In genomic region chr3:56079015-56079612, GRCm38 (mm10) we compare ENCODE assay signal across 13 mouse cellular contexts.
DNase-seq lines count a peak whose midpoint lies in the region; ATAC-seq and TF ChIP-seq lines count a peak whose summit lies in the region.
"Had no signal": no experiment of that assay in that cellular context is flagged by ENCODE, and none has a peak within 500 bp of the region (broad histone marks: within the 10 kb centered on the region; RNA-seq: fewer than 3 reads in every experiment).

No protein-coding gene starts in this region.

- TF ChIP-seq CTCF in lung, postnatal 0 days (IDR thresholded peaks at IDR 0.05) = peak; percentile 62
- TF ChIP-seq CTCF in midbrain, postnatal 0 days (IDR thresholded peaks at IDR 0.05) = peak; percentile 81

- no peak overlapping the region for H3K27ac ChIP-seq in heart, embryonic 12.5 days (ENCODE audit: poor library complexity, severe bottlenecking)
- no peak overlapping the region for H3K27ac ChIP-seq in lung, postnatal 0 days (ENCODE audit: low read length)
- no peak overlapping the region for H3K27ac ChIP-seq in midbrain, postnatal 0 days (ENCODE audit: low read depth, low read length)
- H3K27ac ChIP-seq: embryonic facial prominence, embryonic 13.5 days; heart, embryonic 15.5 days had no signal

- no peaks in the 10 kb centered on the region for H3K27me3 ChIP-seq in heart, embryonic 12.5 days (replicated peaks)
- H3K27me3 ChIP-seq in lung, postnatal 0 days (replicated peaks; ENCODE audit: insufficient read depth, low read length) = no peaks in the 10 kb centered on the region
- no peaks in the 10 kb centered on the region for H3K27me3 ChIP-seq in midbrain, postnatal 0 days (ENCODE audit: insufficient read depth, low read length)
- H3K27me3 ChIP-seq: embryonic facial prominence, embryonic 13.5 days; heart, embryonic 15.5 days; megakaryocyte, embryonic 14.5 days had no signal

- WGBS in heart, embryonic 12.5 days = 90% methylated on average over 1 of the region's 1 CpGs
- 88% methylated on average over 1 of the region's 1 CpGs for WGBS in lung, postnatal 0 days
- 70% methylated on average over 1 of the region's 1 CpGs for WGBS in midbrain, postnatal 0 days

- no peaks in the 10 kb centered on the region for H3K9me3 ChIP-seq in heart, embryonic 12.5 days (replicated peaks)
- no peaks in the 10 kb centered on the region for H3K9me3 ChIP-seq in lung, postnatal 0 days (ENCODE audit: low read length)
- H3K9me3 ChIP-seq in midbrain, postnatal 0 days (ENCODE audit: low read length) = no peaks in the 10 kb centered on the region
- H3K9me3 ChIP-seq: embryonic facial prominence, embryonic 13.5 days; heart, embryonic 15.5 days; megakaryocyte, embryonic 14.5 days had no signal

- no peak overlapping the region for H3K4me3 ChIP-seq in heart, embryonic 12.5 days
- H3K4me3 ChIP-seq in lung, postnatal 0 days (ENCODE audit: low read depth, low read length) = no peak overlapping the region
- no peak overlapping the region for H3K4me3 ChIP-seq in midbrain, postnatal 0 days (ENCODE audit: low read depth, low read length)
- H3K4me3 ChIP-seq: embryonic facial prominence, embryonic 13.5 days; heart, embryonic 15.5 days; megakaryocyte, embryonic 14.5 days had no signal

- no peak overlapping the region for H3K4me2 ChIP-seq in heart, embryonic 12.5 days
- no peak overlapping the region for H3K4me2 ChIP-seq in lung, postnatal 0 days (replicated peaks; ENCODE audit: low read depth, low read length)
- H3K4me2 ChIP-seq in midbrain, postnatal 0 days (ENCODE audit: low read depth, low read length, poor library complexity, severe bottlenecking) = no peak overlapping the region
- H3K4me2 ChIP-seq: embryonic facial prominence, embryonic 13.5 days; heart, embryonic 15.5 days had no signal

- no peak for TF ChIP-seq EP300 in lung, postnatal 0 days (IDR thresholded peaks at IDR 0.05)

- no peak overlapping the region for H3K9ac ChIP-seq in heart, embryonic 12.5 days
- H3K9ac ChIP-seq in lung, postnatal 0 days (replicated peaks; ENCODE audit: low read depth) = no peak overlapping the region
- H3K9ac ChIP-seq in midbrain, postnatal 0 days (replicated peaks; ENCODE audit: low read length, poor library complexity, severe bottlenecking) = no peak overlapping the region
- H3K9ac ChIP-seq: embryonic facial prominence, embryonic 13.5 days; heart, embryonic 15.5 days had no signal

- no peaks in the 10 kb centered on the region for H3K4me1 ChIP-seq in heart, embryonic 12.5 days (replicated peaks)
- H3K4me1 ChIP-seq in lung, postnatal 0 days (ENCODE audit: insufficient read depth, low read depth, low read length) = no peaks in the 10 kb centered on the region
- H3K4me1 ChIP-seq in midbrain, postnatal 0 days (ENCODE audit: insufficient read depth, low read length) = no peaks in the 10 kb centered on the region
- H3K4me1 ChIP-seq: embryonic facial prominence, embryonic 13.5 days; heart, embryonic 15.5 days; megakaryocyte, embryonic 14.5 days had no signal

- H3K36me3 ChIP-seq in heart, embryonic 12.5 days = peaks cover 2% of the 10 kb centered on the region; the same call in 1 of the 2 replicates
- H3K36me3 ChIP-seq in lung, postnatal 0 days (ENCODE audit: insufficient read depth, low read length) = no peaks in the 10 kb centered on the region
- 0 out of 2 replicates have a peak, but pooled peaks cover 4% of the 10 kb centered on the region for H3K36me3 ChIP-seq in midbrain, postnatal 0 days (ENCODE audit: insufficient read depth, low read length)
- H3K36me3 ChIP-seq: heart, embryonic 15.5 days had no signal

- ATAC-seq in heart, embryonic 12.5 days (ENCODE audit: insufficient number of reproducible peaks, low FRiP score) = no peak
- no peak for ATAC-seq in lung, postnatal 0 days
- ATAC-seq in midbrain, postnatal 0 days (ENCODE audit: low FRiP score) = no peak

- intact Hi-C loops in heart, postnatal 10 days (cut with DNase I) = loop anchor here (2.0 kb wide), 1 partner anchor 676 kb away; no protein-coding TSS in a partner anchor

- peak; percentile 30 to 39 for DNase-seq in heart, postnatal 10 days
- DNase-seq in lung, postnatal 0 days (ENCODE audit: low spot score) = peak; percentile 10
- DNase-seq in lung, postnatal 14 days = no peak
- DNase-seq in brain, embryonic 18.5 days (ENCODE audit: low read depth, low spot score) = peak; percentile 28
- DNase-seq in midbrain, postnatal 0 days (ENCODE audit: low spot score) = peak; percentile 62
- no peak for DNase-seq in urinary bladder, postnatal 25 days (ENCODE audit: low spot score)
- DNase-seq in T-cell, adult 2 months (ENCODE audit: low spot score) = no peak
- DNase-seq: right cerebral cortex, postnatal 25 days; thymus, adult 2 months had no signal

Comparison
In these comparisons a context has a peak if more than half of its experiments do, and no peak if none do; other contexts are left out.
1. DNase-seq: peak in heart, postnatal 10 days (2 of 2), lung, postnatal 0 days (single experiment), brain, embryonic 18.5 days (single experiment) and midbrain, postnatal 0 days (single experiment); none in lung, postnatal 14 days (single experiment), urinary bladder, postnatal 25 days (single experiment) and T-cell, adult 2 months (single experiment).